Mouse (Mus musculus) left cerebral cortex, adult 8-10 months (tissue): Measurements from ENCODE around the gene Hist1h3f. TPM values are rescaled to one million over a fixed set of nuclear protein-coding genes. Genes with fewer than 3 reads are reported as not detected.

ENCODE experiments used
- DNase-seq, 2 experiments: peaks; one replicate each; pipeline ENCODE4 v3.0.0; 2022; ENCODE audit warnings: low spot score in 2 of 2
- total RNA-seq, 4 experiments: library from RNA; stranded (reverse); gene quantifications; 2 replicates each; pipeline ENCODE4 v1.2.4; 2022

Gene Hist1h3f
- total RNA-seq, 4 experiments from 2014 or later, result 15.3 to 21.8 (median 16.6) TPM

- DNase-seq, result peak; percentile 77 to 98
These were observed 26.1 kb upstream of the Hist1h3f start for GRCm38 (mm10) chr13:23517603-23518294.

- no peak for DNase-seq
These were observed 25.6 kb upstream of the Hist1h3f start for GRCm38 (mm10) chr13:23518295-23518603.

GRCm38 (mm10) chr13:23518885-23519284 lies 25.0 kb upstream of the Hist1h3f start:
- peak; percentile 51 to 81 for DNase-seq

- peak; percentile 63 to 86 for DNase-seq
These were observed 24.4 kb upstream of the Hist1h3f start for GRCm38 (mm10) chr13:23519416-23519815.

GRCm38 (mm10) chr13:23521703-23522102 lies 22.1 kb upstream of the Hist1h3f start:
- DNase-seq, result peak; percentile 58 to 87

- no peak for DNase-seq
These were observed 19.9 kb upstream of the Hist1h3f start for GRCm38 (mm10) chr13:23523976-23524375.

- DNase-seq, result peak; percentile 35 to 44
These were observed 19.2 kb upstream of the Hist1h3f start for GRCm38 (mm10) chr13:23524654-23525053.

GRCm38 (mm10) chr13:23525901-23526300 lies 18.0 kb upstream of the Hist1h3f start:
- no peak for DNase-seq

GRCm38 (mm10) chr13:23526312-23526711 lies 17.5 kb upstream of the Hist1h3f start:
- DNase-seq, result peak; percentile 80 to 99

GRCm38 (mm10) chr13:23529005-23529404 lies 14.8 kb upstream of the Hist1h3f start:
- DNase-seq, result no peak

- DNase-seq, result no peak
These were observed 14.2 kb upstream of the Hist1h3f start for GRCm38 (mm10) chr13:23529480-23530165.

- peak; percentile 36 to 69 for DNase-seq
These were observed 13.5 kb upstream of the Hist1h3f start for GRCm38 (mm10) chr13:23530181-23530900.

GRCm38 (mm10) chr13:23530901-23531875 lies 12.7 kb upstream of the Hist1h3f start, which contains the start of gene Hist1h4h:
Hist1h4h (plus strand) TSS chr13:23531050.
- DNase-seq, result peak; percentile 97 to 98

GRCm38 (mm10) chr13:23532262-23533075 lies 11.4 kb upstream of the Hist1h3f start:
- DNase-seq, result no peak

- DNase-seq, result peak in 1 of 2 experiments; percentile 78
These were observed 10.1 kb upstream of the Hist1h3f start, which contains the start of gene Hist1h2af for GRCm38 (mm10) chr13:23533560-23534367. Hist1h2af (plus strand) TSS chr13:23533906.

- DNase-seq, result peak in 1 of 2 experiments; percentile 35
These were observed 9.3 kb upstream of the Hist1h3f start for GRCm38 (mm10) chr13:23534368-23535131.

- peak; percentile 75 to 92 for DNase-seq
These were observed 8.4 kb upstream of the Hist1h3f start, which contains the start of gene Hist1h3g for GRCm38 (mm10) chr13:23535137-23536075. Hist1h3g (plus strand) TSS chr13:23535422.
